Mouse (Mus musculus): ENCODE data around the gene Tekt4.

DNA sequence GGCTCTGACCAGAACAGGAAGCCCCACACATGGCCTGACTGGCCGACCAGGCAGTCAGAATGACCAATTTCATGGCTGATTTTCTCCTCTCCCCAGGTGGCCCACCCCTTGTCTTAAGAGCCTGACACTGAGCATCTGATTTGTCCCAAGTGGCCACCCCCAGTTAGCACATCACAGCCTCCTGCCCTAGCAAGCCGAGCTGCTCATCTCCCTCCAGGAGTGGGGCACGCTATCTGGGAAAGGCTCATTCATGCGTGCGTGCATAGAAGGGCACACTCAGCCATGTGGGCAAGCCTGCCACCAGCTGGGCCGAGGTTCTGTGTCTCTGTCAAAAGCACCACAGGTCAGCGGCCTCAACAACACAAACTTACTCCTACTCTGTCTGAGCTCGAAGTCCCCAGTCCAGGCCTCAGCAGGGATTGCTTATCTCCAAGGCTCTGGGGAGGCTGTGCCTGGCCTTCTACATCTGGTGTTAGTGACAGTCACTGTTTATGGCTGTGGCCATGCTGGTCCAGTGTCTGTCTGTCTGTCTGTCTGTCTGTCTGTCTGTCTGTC, 29.8 kb upstream of the Tekt4 start:
- no peak for TF ChIP-seq POLR2A (IDR thresholded peaks at IDR 0.05; ENCODE audit: extremely low read depth, insufficient read depth, low read length)
- TF ChIP-seq CTCF (IDR thresholded peaks at IDR 0.05; ENCODE audit: low read depth, low read length): no peak

All from liver, adult 2 months (tissue).